Mouse (Mus musculus): ENCODE measurements around the gene C1rl. TPM values are rescaled to one million over a fixed set of nuclear protein-coding genes. Genes with fewer than 3 reads are reported as not detected.
A peak's percentile ranks its signal among the peaks of the same experiment; 100 is the strongest.
"Not testable (repeated sequence)": the region's sequence is repeated elsewhere in the genome, so short reads cannot be mapped to it uniquely, and the experiment has no call there.

The C1rl gene
- total RNA-seq, 2 experiments from 2014 or later, result 0.64 to 1.2 TPM

- intact Hi-C loops (cut with DNase I; ENCODE audit: low total_unique reads); DNase-seq: not testable (repeated sequence)
Measured at GRCm38 (mm10) chr6:124471783-124472638, 20.9 kb upstream of the C1rl start.

GRCm38 (mm10) chr6:124472801-124473200 lies 20.1 kb upstream of the C1rl start:
- intact Hi-C loops (cut with DNase I; ENCODE audit: low total_unique reads), result no loop called here
- peak; percentile 42 for DNase-seq

DNA sequence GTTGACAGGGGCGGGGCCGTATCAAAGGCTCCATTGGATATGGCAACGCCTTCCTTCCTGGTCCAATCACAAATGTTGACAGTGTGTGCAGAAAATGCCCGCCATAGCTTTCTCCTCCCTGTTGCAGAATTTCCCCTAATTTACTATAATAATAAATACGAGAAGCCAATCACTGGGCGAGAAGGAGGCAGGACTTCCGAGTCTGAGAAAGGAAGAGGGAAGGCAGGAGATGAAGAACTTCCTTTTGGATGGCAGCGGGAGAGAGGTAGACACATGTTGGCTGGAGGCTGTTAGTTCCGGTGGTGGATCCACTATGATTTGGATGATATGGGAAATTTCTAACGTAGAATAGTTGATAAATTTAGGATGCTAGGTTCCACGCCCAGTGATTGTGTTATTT lies 18.3 kb upstream of the C1rl start:
- DNase-seq, result no peak
- intact Hi-C loops (cut with DNase I; ENCODE audit: low total_unique reads), result no loop called here

- DNase-seq; intact Hi-C loops (cut with DNase I; ENCODE audit: low total_unique reads): not testable (repeated sequence)
Measured at GRCm38 (mm10) chr6:124475335-124476075, 17.4 kb upstream of the C1rl start.

DNA sequence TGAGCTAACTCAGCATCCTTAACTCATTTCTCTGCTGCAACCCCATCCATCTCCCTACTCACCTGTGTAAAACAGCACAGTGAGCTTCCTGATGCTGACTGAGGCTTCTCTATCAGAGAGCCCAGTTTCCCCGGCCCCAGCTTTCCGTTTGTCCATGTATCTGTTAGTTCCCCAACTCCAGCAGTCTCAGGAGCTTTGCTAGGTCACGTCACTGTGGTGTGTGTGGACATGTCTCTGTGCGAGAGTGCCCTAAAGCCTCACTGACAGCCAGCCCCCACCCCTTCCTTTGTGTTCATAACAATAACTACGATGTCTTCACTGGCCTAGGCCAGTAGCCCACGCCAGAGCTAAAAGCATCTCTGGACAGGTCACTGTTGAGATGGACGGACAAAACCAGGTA lies 16.7 kb upstream of the C1rl start:
- no peak for DNase-seq
- intact Hi-C loops (cut with DNase I; ENCODE audit: low total_unique reads), result no loop called here

GRCm38 (mm10) chr6:124476796-124477195 lies 16.1 kb upstream of the C1rl start:
- intact Hi-C loops (cut with DNase I; ENCODE audit: low total_unique reads), result no loop called here
- DNase-seq, result no peak

GRCm38 (mm10) chr6:124477221-124477655 lies 15.7 kb upstream of the C1rl start:
- intact Hi-C loops (cut with DNase I; ENCODE audit: low total_unique reads), result no loop called here
- DNase-seq, result no peak

- intact Hi-C loops (cut with DNase I; ENCODE audit: low total_unique reads), result no loop called here
- no peak for DNase-seq
Measured at GRCm38 (mm10) chr6:124477922-124478651, 14.8 kb upstream of the C1rl start.

DNA sequence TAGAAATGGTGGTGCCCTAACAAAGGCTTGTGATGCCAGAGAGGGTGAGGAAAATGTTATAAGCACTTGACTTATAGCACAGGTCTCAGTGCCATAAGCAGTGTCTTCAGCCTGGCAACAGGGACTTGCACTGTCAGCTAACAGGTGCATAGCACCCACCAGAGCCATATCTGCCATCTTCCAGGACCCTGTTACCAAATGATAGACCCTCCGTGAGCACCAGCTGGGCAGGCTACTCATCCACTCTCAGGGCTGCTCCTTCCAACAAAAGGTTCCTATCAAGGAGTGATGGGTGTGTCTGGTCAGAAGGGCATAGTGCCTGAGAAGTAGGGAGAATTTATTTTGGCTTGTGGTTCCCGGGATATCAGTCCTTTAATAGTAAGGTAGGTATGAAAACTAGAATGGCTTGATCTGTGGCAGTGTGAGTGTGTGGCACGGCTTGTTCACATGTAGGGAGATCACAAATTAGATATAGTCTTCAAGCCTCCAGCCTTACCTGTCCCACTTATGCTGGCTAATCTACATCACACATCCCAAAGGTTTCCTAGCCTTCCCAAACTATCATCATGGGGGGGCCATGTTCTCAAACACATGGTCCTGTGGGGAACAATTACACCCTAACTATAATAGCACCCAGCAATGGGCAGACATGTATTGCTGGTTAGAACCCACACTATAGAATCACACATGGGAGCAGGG lies 13.9 kb upstream of the C1rl start:
- intact Hi-C loops (cut with DNase I; ENCODE audit: low total_unique reads), result no loop called here
- no peak for DNase-seq

- DNase-seq, result no peak
- intact Hi-C loops (cut with DNase I; ENCODE audit: low total_unique reads), result no loop called here
Measured at GRCm38 (mm10) chr6:124479573-124479930, 13.4 kb upstream of the C1rl start.

- intact Hi-C loops (cut with DNase I; ENCODE audit: low total_unique reads), result no loop called here
- no peak for DNase-seq
Measured at GRCm38 (mm10) chr6:124480295-124480694, 12.6 kb upstream of the C1rl start.

DNA sequence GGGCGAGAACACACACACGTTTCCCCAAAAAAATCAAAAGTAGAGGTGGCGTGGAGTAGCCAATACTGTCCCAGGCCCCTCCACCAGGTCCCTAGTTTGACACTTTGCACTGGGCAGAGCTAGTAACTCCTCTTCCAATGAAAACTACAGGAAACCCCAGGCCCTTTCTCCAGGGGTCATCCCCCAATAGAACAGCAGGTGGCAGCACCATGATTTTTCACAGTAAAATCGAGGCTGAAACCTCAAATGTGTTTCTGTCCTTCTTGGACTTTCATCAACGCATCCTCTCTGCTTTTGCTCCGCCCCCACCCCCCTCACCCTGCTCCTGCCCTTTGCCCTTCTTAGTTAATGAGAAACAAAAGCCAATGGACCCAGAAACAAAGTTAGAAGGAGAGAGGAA lies 11.3 kb upstream of the C1rl start:
- intact Hi-C loops (cut with DNase I; ENCODE audit: low total_unique reads), result no loop called here
- DNase-seq, result peak; percentile 38

DNA sequence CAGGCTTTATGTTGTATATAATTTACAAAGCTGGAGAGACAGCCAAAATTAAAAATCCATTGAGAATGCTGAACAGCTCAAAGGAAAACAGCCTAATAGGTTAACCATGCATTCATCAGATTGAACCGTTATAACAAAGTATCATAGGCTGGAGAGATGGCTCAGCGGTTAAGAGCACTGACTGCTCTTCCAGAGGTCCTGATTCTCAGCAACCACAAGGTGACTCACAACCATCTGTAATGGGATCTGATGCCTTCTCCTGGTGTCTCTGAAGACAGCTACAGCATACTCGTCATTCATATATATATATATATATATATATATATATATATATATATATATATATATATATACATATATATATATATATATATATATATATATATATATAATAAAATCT lies 9.1 kb upstream of the C1rl start:
- DNase-seq; intact Hi-C loops (cut with DNase I; ENCODE audit: low total_unique reads): not testable (repeated sequence)

GRCm38 (mm10) chr6:124484851-124485250 lies 8.1 kb upstream of the C1rl start:
- intact Hi-C loops (cut with DNase I; ENCODE audit: low total_unique reads), result no loop called here
- no peak for DNase-seq

DNA sequence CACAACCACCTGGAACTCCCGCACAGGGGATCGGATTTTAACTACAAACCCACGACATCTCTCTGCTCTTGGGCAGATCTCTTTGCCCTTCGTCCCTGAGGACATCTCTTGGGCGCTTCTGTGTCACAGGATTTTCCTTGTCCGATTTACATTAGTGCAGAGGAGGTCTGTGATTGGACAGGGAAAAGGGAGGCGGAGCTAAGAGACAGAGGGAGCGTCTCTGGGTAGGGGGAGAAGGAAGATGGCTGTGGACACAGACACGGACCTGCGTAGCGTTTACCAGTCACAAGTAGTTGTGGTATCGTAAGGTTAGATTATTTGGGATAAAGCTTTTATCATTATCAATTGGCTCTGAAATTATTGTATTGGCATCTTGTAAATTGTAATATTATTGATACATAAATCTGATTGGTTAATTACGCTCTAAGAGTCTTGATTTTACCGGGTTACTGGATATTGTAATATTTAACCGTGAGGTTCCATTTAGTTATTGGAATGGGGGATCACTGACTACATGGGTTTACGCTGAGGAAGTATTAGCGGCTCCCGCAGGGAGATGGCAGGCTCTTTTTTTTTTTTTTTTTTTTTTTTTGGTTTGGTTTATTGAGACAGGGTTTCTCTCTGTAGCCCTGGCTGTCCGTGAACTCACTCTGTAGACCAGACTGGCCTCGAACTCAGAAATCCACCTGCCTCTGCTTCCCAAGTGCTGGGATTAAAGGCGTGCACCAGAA lies 7.3 kb upstream of the C1rl start:
- intact Hi-C loops (cut with DNase I; ENCODE audit: low total_unique reads), result no loop called here
- DNase-seq, result no peak

GRCm38 (mm10) chr6:124487509-124487908 lies 5.4 kb upstream of the C1rl start:
- intact Hi-C loops (cut with DNase I; ENCODE audit: low total_unique reads), result no loop called here
- DNase-seq, result no peak

- DNase-seq, result no peak
- intact Hi-C loops (cut with DNase I; ENCODE audit: low total_unique reads), result no loop called here
Measured at GRCm38 (mm10) chr6:124488952-124489351, 4.0 kb upstream of the C1rl start.

DNA sequence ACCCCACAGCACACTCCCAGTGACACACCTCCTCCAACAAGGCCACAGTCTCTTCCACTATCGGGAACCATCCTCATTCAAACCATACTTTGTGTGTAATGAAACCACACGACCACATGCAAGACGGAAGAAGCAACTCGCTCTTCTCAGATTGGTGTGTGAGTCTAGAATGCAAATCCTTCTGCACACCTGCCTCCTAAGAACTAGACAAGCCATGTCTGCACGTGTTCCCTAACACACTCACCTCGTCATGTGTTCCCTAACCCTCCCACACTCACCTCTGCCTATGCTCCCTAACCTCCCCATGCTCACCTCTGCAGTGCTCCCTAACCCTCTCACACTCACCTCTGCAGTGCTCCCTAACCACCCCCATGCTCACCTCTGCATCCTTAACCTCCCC lies 1.5 kb upstream of the C1rl start:
- no peak for DNase-seq
- intact Hi-C loops (cut with DNase I; ENCODE audit: low total_unique reads), result no loop called here

- intact Hi-C loops (cut with DNase I; ENCODE audit: low total_unique reads), result no loop called here
- DNase-seq, result peak; percentile 38
Measured at GRCm38 (mm10) chr6:124493886-124494285, 973 bp downstream of the C1rl start.
